Mouse (Mus musculus) kidney, postnatal 0 days (tissue): Measurements from ENCODE around the gene Polk. TPM values are rescaled to one million over a fixed set of nuclear protein-coding genes. Genes with fewer than 3 reads are reported as not detected.

Experiments used
- ATAC-seq: fragments of 200-750 bp; cut with Nextera tagmentation; replicated peaks from 2 replicates; pipeline ENCODE4 v1.8.0; 2017; ENCODE audit warnings: low read depth, moderate number of reproducible peaks, moderate TSS enrichment, moderate library complexity; ENCODE audit not compliant: low FRiP score
- DNase-seq: peaks from one replicate; pipeline ENCODE4 v3.0.0-alpha.2; 2016; ENCODE audit warnings: low spot score
- H3K27ac ChIP-seq: fragments of 300-500 bp; sonication (generic); 2 replicates; pipeline ENCODE4 v1.5.1; 2014; ENCODE audit warnings: mild to moderate bottlenecking
- H3K27me3 ChIP-seq: fragments of 300-500 bp; sonication (generic); 2 replicates; pipeline ENCODE4 v1.6.1; 2014; ENCODE audit warnings: low read length, mixed read lengths; ENCODE audit not compliant: insufficient read depth
- H3K36me3 ChIP-seq: fragments of 300-500 bp; sonication (generic); 2 replicates; pipeline ENCODE4 v1.6.1; 2014; ENCODE audit warnings: low read length, mixed read lengths; ENCODE audit not compliant: insufficient read depth
- H3K4me1 ChIP-seq: fragments of 300-500 bp; sonication (generic); replicated peaks from 2 replicates; pipeline ENCODE4 v1.6.1; 2014; ENCODE audit warnings: antibody characterized with exemption, low read length, mixed read lengths; ENCODE audit not compliant: insufficient read depth
- H3K4me2 ChIP-seq: fragments of 300-500 bp; sonication (generic); 2 replicates; pipeline ENCODE4 v1.6.1; 2014; ENCODE audit warnings: mild to moderate bottlenecking, low read length, moderate library complexity, mixed read lengths
- H3K4me3 ChIP-seq: fragments of 300-500 bp; sonication (generic); replicated peaks from 2 replicates; pipeline ENCODE4 v1.5.1; 2014; ENCODE audit warnings: low read depth, low read length
- H3K9ac ChIP-seq: fragments of 300-500 bp; sonication (generic); 2 replicates; pipeline ENCODE4 v1.6.1; 2014; ENCODE audit warnings: low read depth, low read length
- H3K9me3 ChIP-seq: fragments of 300-500 bp; sonication (generic); replicated peaks from 2 replicates; pipeline ENCODE4 v1.6.1; 2016; ENCODE audit warnings: low read length, inconsistent platforms, mixed read lengths
- CTCF ChIP-seq: IDR thresholded peaks from 2 replicates; pipeline ENCODE4 v1.5.1; 2016; ENCODE audit warnings: antibody characterized with exemption, low read depth, mild to moderate bottlenecking, moderate library complexity
- WGBS: fragments of 180-500 bp; shearing (Covaris S2); extraction: QIAGEN DNeasy Blood & Tissue Kit; methylation state at CpG from one replicate; pipeline ENCODE4 v1.1.7; 2014; 5-methylcytosine and 5-hydroxymethylcytosine counted together
- polyA plus RNA-seq: library from polyadenylated mRNA; unstranded; fragments of >200 nt; fragmentation: Nextera tagmentation; extraction: Ambion mirVana; gene quantifications from 2 replicates; pipeline ENCODE4 v1.2.1, GENCODE M21; 2015

The Polk gene
- polyA plus RNA-seq, 1 experiment from 2014 or later: 4.1 TPM

DNA sequence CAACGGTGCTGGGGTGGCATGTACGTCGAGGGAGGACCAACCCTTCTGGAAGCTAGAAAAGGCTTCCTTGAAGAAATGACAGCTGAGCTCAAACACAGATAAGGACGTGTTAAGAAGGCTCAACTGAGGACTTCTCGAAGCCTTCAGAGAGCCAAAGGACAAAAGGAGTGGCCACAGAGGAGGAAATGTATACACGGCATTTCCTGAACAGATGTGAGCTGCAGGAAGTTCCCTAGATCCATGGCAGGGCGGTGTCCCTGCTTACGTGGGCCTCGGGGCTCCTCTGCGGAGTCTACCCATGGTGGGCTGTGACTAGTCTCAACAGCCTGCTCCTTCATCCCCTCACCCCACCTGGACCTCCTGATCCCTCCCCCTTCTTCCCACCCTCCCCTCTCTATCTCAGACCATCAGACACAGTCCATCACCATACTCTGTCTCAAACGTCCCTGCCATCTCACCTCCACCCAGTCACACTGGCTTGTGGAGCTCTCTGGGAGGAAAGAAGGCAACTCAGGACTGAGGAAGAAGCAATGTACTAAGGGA is 108.7 kb downstream of the Polk start:
- Histone ChIP-seq H3K9me3 (no peaks in the 10 kb centered on the region), H3K4me2 (no peak overlapping the region), H3K27ac (peak overlapping the region; percentile 67; the same call in 1 of the 2 replicates), H3K27me3 (no peaks in the 10 kb centered on the region), H3K36me3 (no peaks in the 10 kb centered on the region), H3K4me1 (peaks cover 21% of the 10 kb centered on the region; the same call in 1 of the 2 replicates), H3K9ac (no peak overlapping the region), H3K4me3 (no peak overlapping the region)
- ATAC-seq: no peak
- no peak for TF ChIP-seq CTCF
- WGBS: 59% methylated on average over 11 of the region's 11 CpGs
- no peak for DNase-seq

DNA sequence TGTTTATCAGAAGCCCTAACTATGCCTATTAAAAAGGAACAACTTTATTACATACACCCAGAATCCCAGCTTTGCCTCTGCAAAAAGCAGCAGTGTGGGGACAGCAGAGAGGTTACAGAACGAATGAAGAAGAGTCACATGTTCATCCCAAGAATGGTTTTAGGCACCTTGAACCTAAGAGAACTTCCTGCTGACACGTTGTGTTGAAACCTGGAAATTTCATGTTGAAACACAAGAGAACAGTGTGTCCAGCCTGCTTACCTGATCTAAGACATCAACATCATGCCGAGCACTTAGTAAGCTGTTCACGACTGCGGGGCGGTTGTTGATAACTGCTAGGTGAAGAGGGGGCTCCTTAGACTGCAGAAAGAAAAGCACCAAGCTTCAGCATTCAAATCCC is 109.3 kb downstream of the Polk start:
- H3K4me1 ChIP-seq: peaks cover 21% of the 10 kb centered on the region; the same call in 1 of the 2 replicates
- peak overlapping the region; percentile 67; the same call in 1 of the 2 replicates for H3K27ac ChIP-seq
- no peaks in the 10 kb centered on the region for H3K36me3 ChIP-seq
- DNase-seq (no peak), ATAC-seq (no peak)
- H3K4me2 ChIP-seq: no peak overlapping the region
- no peak for TF ChIP-seq CTCF
- H3K4me3 ChIP-seq: no peak overlapping the region
- no peaks in the 10 kb centered on the region for H3K9me3 ChIP-seq
- no peaks in the 10 kb centered on the region for H3K27me3 ChIP-seq
- no peak overlapping the region for H3K9ac ChIP-seq
- 72% methylated on average over 6 of the region's 6 CpGs for WGBS

DNA sequence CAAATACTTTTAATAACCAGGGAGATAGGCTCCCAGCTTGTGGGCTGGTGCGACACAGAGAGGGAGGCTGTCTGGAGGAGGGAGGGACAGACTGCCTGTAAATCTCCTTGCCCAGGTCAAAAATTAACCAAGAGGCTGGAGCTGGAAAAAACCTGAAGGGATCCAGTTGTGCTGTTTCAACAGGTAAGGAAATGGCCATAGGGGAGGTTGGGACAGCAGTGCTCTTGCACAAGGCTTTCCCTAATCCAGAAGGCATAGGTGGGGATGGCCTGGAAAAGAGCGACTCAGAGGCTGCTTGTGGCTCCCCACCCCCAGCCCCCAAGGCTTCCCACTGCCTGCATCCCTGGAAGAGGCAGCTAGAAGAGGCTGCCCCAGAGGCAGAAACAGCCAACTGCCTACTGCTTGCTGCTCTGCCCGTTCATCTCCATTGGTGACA is 110.0 kb downstream of the Polk start:
- Histone ChIP-seq H3K27me3 (no peaks in the 10 kb centered on the region), H3K4me3 (no peak overlapping the region), H3K27ac (peak overlapping the region; percentile 67; the same call in 1 of the 2 replicates), H3K4me2 (no peak overlapping the region), H3K36me3 (no peaks in the 10 kb centered on the region), H3K4me1 (peaks cover 21% of the 10 kb centered on the region; the same call in 1 of the 2 replicates), H3K9ac (no peak overlapping the region), H3K9me3 (no peaks in the 10 kb centered on the region)
- DNase-seq (no peak), ATAC-seq (peak; percentile 75)
- no peak for TF ChIP-seq CTCF
- 30% methylated on average over 3 of the region's 3 CpGs for WGBS

DNA sequence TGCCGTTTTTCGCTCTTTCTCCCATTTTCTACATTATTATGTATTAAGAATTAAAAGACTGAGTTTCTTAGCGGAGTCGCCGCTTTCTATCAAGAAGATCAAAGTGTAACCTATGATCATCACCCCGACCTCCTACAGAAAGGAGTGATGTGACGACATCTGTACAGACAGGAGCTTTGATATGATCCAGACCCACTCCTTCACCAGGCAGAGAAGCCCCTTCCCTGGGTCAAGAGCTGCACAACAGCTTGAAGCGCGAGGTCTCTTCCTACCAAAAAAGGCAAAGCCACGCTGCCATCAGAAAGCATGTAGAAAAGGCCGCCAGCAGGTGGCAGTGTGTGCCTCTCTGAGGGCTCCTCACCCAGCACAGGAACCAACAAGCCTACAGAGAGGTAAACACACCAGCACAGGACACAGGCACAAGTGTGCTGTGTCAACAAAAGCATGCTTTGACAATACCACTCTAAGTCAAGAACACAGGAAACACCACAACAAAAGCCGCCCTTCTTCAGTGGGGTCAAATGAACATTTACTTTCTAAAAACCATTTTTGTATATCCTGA is 110.7 kb downstream of the Polk start:
- Histone ChIP-seq H3K4me1 (peaks cover 21% of the 10 kb centered on the region; the same call in 1 of the 2 replicates), H3K36me3 (no peaks in the 10 kb centered on the region), H3K27me3 (no peaks in the 10 kb centered on the region), H3K9ac (no peak overlapping the region), H3K9me3 (no peaks in the 10 kb centered on the region), H3K27ac (no peak overlapping the region), H3K4me2 (no peak overlapping the region), H3K4me3 (no peak overlapping the region)
- peak; percentile 94 for TF ChIP-seq CTCF
- ATAC-seq: peak; percentile 86
- DNase-seq: peak; percentile 94
- WGBS: 39% methylated on average over 12 of the region's 12 CpGs

Other genes starting within 250 kb of the Polk start
- gene Poc5, start 154.3 kb downstream of the Polk start, polyA plus RNA-seq: 10.6 and 11.5 TPM in 2 replicates
- gene Ankdd1b, start 71.4 kb downstream of the Polk start, polyA plus RNA-seq: 0.22 and 0.32 TPM in 2 replicates
- gene Gm17622, start 51.8 kb downstream of the Polk start, polyA plus RNA-seq: not detected in 2 replicates
- 6.5 and 6.7 TPM in 2 replicates for gene Col4a3bp, start within 50 bp of the Polk start, polyA plus RNA-seq
- 36.7 and 42.2 TPM in 2 replicates for gene Hmgcr, start 128.4 kb upstream of the Polk start, polyA plus RNA-seq
- gene Ankrd31, start 205.7 kb upstream of the Polk start, polyA plus RNA-seq: not detected in 2 replicates